Mouse (Mus musculus): ENCODE measurements around the gene Icosl.
"Not testable (repeated sequence)": the region's sequence is repeated elsewhere in the genome, so short reads cannot be mapped to it uniquely, and the experiment has no call there.

The Icosl gene

DNA sequence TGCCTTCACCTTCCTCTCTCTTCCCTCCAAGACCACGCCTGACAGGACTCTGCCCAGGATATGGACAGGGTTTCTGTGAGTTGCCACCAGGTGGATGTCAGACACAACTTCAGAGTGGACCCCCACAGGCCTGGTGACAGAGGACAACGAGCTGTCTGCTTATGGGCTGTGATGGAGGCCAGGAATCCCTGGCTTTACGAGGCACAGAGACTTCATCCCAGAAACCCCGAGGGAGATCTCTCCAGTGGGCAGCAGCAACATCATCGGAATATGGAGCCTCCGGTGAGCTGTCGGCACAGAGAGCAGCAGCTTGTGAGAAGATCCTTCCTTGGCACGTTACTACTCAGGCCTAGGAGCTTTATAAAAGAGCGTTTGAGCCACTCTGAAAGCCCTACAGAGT lies 8.8 kb downstream of the Icosl start:
- no peak for DNase-seq

DNA sequence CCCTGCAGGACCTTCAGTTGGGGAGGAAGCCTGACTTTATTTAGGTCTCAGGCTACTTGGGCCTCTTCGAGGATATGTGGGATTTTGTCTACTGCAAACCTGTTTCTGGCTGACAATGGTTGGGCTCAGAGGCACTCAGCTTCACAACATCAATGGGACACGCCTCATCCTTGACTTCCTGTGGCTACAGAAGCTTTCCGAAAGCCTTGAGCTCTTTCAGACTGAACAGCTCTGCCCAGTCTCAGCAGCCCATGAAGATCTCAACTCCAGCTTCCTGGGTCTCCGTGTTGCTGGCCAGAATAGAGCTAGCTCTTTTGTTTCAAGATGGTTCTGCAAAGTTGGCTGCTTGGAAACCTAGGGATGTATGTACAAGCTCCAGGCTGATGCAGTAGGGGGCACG lies 9.2 kb downstream of the Icosl start:
- no peak for DNase-seq

DNA sequence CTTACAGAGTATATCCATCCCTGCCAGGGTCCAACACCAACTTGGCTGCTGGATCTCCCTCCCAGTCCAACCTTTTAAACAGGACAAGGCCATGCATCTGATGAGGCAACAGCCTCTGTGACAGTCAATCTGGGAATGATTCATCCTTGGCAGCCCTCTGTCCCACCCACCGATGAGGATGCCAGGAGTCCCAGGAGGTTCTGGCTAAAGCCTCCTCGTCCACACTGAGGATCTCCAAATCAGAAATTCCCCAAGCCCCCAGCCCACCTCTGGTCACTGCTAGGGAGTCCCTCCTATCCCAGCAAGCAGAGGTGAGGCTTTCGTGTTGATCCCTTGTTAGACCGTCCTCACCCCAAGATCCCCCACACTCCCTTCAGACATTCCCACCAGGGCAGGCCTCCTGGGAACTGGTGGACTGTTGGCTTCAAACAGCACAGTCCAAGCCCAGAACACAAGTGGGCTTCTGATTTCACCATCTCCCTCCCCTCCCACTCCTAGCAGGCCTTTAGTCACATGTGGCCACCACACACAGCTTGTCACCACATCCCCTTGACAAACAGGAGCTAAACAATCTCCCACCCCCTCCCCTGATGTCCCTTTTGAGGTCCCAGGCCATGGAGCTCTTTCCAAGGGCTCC lies 11.0 kb downstream of the Icosl start:
- no peak for DNase-seq

DNA sequence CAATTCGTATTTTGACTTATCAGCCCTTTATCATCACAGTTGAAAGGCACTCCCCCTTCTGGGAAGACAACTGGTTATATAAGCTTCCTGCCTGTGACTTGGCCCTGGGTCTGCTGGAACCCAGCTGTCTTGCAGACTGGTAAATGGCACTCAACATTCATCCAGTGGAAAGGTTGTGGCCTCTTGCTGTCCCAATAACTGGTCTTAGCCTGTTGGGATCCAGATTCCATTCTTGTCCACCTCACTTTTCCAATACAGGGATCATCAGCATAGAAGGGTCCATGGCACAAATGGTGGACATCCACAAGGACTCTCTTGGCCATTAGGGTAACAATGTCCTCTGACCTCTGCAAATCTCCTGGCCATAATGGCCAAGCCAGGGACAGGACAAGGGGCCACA lies 15.0 kb downstream of the Icosl start:
- DNase-seq, result no peak

DNA sequence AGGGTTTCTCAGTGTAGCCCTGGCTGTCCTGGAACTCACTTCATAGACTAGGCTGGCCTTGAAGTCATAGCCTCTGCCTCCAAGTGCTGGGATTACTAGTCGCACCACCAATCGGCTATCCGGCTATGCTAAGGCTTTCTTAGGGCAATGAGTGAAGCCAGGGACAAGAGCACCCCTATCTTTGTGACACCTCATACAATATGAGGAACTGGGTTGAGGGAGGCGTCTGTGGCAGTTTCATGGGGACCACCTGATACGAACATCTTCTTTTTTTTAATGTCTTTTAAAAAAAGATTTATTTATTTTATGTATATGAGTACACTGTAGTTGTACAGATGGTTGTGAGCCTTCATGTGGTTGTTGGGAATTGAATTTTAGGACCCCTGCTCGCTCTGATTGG lies 16.6 kb downstream of the Icosl start:
- DNase-seq, result no peak

DNA sequence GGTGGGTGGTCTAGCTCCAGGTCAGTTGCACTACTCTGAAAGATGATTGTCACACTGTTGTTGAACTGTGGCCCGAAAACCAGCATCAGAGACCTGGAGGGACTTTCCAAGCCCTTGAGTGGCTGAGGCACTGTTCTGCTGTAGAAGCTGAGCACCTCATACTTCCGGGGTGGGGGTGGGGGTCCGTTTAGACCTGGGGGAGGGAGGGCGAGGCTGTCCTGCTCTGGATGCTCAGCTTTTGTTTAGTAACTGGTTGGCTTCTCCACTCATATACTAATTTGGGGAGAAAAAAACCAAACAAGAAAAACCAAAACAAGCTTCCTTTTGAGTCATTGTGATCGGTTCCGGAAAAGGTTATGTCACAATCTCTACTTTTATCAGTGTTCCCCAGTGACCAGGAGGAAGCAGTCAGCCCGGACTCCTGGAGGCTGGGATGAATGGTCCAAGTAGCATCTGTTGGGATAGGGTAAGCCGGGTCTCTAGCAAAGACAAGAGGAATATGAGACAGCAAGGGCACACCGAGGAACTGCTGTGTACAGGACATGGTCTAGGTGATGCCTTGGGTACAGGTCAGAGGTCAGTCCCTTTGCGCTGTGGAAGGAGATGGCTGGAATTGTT lies 17.5 kb downstream of the Icosl start:
- DNase-seq, result no peak

DNA sequence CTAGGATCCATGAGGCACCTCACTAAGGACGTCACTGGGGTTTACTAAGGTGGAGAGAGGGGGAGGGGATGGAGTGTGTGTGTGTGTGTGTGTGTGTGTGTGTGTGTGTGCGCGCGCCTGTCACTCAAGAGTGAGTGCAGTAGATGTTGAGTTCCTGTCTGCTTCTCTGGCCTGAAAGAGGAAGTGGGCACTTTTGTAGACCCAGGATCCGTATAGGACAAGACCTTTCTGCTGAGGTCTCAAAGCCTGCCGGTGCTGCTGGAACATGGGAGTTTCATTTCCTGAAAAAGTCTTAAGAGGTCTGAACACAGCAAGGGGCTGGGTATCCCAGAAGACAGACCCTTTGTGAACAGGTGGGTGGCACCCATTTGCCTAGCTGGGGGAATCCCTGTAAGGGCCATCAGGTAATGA lies 18.0 kb downstream of the Icosl start:
- no peak for DNase-seq

DNA sequence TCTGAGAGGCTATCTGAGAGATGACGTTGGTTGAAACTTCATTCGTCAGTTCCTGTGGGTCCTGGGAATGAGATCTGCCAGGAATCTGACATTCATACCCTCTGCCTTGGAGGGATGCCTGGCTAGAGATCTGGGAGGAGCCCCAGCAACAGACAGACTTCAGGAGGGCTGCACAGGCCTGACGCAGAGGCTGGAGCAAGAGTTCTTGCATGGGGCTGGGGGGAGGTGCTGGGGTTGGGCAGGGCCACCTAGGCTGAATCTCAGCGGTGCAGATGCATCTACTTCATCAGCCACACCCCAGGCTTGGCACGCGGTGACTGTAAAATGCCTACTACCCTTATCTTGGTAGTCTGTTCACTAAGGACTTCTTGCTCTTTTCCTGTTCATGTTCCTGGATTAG lies 21.1 kb downstream of the Icosl start:
- no peak for DNase-seq

DNA sequence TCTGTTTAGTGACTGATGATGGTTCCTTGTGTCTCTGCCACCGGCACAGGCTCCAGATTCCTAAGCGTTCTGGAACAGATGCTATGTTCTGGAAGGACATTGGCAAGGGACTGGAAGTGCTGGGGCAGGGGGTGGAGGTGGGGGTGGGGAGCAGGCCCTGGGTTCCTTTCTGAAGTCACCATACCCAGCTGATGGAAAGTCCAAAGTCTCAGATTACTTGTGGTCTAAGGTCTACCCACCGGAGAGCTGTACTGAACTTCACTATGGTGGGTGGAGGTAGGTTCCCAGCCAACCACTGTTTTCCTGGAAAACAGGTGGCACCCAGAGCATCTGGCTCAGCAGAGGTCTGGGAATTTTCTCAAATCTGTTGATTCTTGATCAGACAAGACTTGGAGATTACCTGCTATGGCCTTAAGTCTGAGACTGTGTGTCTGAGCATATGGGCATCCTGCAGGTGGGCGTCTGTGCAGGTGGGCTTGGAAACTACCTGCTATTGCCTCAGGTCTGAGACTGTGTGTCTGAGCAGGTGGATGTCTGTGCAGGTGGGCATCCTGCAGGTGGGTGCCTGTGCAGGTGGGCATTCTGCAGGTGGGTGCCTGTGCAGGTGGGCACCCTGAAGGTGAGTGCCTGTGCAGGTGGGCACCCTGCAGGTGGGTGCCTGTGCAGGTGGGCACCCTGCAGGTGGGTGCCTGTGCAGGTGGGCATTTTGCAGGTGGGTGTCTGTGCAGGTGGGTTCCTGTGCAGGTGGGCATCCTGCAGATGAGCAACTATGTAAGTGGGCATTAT lies 21.8 kb downstream of the Icosl start:
- DNase-seq, result no peak

DNA sequence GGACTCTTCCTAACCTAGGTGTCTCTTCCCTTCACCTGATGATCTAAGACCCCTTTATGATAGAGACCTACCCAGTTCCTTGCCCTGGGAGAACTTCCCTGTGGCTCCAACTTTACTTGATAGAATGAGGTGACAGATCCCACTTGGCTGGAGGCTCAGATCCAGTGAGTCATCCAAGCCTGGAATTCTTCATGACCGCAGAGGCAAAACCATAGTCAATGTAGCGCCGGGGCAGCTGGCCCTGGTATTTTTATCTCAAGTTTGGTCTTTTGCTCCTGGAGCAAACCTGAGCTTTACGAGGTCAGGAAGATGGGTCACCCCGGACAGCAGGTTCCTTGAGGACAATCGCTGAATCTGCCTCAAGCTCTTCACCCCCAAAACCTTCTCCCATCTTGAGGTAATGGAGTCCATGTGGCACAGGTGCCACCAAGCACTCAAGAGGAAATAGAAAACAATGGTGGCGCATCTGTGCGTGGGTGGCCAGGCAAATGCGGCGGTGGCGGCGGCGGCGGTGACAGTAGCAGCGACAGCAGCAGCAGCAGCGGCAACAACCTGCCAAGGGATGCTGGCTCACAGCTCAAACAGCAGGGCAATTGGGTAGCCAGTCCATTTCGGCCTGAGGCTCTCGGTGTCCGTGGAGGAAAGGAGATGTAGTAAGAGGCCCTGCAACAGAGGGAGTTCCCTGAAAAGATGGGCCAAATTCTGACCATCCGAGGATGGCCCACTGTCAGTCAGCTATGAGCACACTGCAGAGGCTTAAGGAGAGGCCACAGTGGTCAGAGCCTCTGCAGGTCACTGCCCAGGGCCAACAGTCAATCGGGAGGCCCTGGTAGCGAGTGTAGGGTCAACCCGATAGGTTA lies 23.0 kb downstream of the Icosl start:
- no peak for DNase-seq

DNA sequence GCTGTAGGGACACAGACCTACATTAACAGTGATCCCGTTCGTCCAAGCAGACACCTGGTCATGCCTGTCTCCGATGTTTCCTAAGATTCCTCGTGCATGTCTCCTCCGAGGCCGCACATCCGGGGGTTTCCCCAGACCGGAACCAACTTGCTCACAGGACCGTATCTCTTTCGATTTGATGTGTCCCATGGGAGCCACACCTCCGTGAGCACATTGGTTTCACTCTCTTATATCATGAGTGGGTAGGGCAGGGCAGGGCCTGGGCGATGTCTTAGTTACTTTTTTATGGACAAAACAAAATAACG lies 23.6 kb downstream of the Icosl start:
- no peak for DNase-seq

DNA sequence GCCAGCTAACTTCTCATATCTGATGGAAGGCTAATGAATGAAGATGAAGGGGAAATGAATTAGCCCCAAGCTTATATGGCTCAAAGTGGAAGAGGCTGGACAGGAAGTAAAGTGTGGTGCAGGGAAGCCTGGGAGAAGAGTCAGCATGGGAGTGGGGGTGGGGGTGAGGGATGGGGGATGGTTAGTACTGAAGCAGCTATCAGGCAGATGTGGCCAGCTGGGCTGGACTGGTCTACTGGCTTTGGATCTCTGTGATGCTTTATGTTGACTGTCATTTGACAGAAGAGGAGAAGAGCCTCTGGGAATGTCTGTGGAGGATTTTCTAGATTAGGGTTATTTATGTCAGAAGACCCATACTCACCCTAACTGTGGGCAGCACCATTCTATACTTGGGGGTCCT lies 26.1 kb downstream of the Icosl start:
- no peak for DNase-seq

DNA sequence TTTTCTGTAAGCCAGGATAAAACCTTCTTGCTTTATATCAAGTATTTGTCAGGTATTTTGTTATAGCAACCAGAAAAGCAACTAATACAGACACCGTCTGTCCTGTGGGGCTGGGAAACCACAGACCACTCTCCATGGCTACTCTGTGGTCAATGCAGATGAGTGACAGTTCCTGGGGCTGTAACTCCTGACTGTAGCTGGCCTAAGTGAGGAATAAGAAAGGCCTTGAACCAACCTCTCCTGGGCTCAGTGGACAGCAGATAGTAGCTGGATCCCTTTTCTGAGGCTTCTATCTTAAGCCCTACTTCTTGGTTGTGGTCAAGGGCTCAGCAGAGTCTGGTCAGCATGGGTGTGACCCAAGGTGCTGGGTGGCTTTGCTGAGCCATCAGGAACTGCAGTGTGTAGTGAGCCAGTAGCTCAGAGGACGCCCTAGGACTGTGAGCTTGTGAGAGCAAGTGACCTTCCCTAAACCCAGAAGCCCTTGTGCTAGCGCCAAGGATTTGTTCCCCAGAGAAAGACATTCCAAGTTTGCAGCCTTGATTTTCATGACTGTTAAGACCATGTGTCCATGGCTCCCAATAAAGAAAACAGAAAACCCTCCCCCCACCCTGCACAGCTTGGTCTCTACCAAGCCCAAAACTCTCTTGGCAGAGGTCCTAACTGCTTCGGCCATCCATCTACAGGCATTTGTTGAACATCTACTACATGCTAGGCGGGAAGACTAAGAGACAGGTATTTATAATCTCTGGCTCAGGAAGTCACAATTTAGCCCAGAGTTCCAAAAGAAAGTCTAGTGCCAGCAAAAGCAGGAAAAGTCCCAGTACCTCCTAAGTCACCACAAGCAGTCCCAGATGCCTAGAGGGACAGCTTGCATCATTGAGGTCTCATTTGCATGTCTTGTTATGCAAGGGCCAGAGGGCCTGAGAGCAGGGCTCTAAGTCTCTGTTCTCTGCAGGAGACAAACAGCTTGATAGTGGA lies 27.1 kb downstream of the Icosl start:
- DNase-seq, result no peak

DNA sequence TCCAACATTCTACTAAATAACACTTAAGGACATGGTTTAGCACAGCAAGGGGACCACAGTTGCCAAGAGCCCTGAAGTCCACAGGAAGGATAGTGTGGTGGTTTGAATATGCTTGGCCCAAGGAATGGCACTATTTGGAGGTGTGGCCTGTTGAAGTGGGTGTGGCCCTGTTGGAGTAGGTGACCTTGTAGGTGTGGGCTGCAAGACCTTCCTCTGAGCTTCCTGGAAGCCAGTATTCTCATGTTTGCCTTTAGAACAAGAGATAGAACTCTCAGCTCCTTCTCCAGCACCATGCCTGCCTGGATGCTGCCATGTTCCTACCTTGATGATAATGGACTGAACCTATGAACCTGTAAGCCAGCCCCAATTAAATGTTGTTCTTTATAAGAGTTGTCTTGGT lies 30.8 kb downstream of the Icosl start:
- DNase-seq, result not testable (repeated sequence)

DNA sequence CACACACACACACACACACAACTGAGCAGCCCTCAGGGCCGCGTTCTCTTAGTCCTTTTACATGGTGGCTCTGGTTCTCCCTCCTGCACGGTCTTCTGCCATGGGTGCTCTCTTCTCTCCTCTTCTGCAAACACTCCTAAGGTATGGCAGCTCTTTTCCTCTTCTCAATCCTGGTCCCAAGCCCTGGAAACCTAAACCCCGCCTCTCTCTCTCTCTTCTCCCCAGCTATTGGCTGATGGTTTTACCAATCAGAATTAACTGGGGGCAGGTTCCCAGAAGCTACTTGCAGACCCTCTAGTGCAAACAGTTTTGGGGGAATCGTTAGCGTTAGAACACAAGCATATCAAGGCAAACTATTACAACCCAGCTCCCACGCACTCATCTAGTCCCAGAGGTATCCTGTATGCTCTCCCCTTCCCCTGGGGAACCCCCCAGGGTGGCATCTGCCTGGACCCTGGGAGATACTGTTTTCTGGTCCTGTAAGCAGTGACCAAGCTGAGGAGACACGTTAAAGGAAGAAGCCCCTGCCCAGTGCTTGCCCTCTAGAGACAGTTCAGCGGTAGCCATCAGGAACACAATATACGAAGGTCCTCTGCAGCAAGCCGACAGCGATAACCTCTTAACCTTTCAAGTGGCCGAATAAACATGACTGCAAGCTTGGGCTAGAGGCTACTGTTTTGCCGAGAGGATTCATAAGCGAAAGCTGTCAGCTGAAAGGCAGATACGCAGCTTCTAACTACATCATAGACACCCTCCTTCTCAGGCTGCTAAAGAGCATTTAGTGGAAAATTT lies 32.1 kb downstream of the Icosl start:
- no peak for DNase-seq

DNA sequence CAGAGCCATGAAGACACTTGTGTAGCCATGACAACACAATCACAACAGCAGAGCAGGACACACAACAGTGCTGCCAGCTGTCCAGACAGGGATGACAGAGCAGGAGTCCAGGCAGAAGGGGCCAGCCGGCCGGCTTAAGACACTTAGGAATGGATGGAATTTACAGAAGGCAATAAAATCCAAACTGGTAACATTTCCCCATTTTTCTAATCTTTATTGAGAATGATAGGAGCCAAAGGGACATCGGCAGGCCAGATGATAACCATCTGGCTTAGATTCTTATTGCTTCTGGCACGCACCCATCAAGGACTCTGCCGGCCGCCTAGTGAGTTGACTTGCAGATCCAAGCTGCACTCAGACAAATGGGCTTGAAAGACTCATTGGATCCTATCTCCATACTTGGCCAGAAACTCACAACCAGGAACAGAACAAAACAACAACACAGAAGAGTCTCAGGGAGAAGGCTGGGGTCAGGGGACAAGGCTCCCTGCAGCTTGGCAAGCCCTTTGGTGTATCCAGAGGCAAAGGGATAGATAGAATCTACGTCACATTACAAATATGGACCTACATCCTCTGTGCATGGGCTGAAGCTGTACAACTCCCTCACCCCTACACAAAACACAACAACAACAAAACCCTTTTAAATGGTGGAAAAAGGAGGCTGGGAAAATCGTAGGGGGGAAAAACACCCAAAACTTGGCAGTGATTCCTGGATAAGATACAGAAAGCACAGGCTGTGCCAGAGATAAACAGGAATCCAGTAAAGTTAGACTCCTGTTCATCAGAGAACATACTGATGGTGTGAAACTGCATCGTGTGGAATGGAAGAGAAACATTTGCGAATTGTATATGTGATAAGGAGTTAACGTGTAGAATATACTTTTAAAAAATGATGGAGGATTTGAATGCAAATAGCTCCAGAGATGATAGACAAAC lies 35.7 kb downstream of the Icosl start:
- DNase-seq, result no peak

DNA sequence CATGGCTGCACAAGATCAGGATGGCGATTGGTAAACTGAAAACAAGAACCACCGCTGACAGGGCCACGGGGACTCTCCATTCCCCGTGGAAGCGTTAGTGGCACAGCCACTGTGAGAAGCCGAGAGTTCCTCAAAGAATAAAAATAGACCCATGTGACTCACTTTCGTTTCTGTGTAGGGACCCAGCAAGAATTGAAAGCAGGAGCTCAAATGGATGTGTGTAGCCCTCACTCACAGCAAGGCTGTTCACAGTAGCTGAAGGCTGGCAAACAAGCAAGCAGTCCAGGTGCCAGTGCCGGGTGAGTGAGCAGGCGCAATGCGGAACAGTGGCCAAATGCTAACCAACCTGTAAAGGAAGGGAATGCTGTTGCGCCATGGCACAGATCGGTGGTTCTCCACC lies 36.4 kb downstream of the Icosl start:
- no peak for DNase-seq

DNA sequence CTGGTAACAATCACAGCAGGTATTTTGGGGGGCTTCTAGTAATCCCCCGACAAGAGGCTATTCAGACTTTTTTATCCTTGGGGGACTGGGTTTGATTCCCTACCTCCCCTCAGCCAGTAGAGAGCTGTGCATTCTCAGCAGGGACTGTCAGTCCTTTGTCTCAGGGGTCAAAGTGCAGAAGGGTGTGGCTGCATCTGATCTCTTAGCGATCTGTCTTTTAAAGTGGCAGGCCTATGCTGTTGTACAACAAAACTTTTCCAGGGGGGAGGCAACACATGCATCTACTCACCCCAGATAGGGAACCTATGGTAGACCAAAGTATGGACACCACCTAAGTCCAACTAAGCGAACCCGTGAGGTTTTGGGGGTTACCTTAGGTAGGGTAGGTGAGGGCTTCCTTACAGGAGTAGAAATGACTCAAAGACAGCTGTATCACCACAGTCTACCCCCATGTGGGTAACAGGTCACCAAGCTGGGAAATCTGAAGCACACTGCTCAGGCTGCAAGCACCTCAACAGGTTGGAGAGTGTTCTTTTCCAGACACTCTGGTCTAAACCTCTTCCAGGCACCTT lies 45.5 kb downstream of the Icosl start:
- no peak for DNase-seq

DNA sequence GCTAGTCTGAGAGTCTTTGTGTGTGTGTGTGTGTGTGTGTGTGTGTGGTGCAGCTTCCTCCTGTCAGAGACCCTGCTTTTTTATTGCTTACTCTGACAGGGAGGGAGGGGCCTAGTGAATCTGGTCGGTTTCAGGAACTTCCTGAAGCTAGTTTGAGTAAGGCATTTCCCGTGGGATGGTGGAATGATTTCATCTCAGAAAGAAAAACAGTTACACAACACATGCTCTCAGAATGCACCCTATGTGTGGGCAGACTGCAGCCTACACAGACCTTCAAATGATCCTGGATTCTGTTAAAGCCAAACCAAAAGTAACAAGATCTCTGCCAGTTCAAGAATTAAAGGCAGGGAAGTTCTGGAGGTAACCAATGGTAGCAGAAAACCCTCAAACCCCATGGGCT lies 46.1 kb downstream of the Icosl start:
- no peak for DNase-seq

DNA sequence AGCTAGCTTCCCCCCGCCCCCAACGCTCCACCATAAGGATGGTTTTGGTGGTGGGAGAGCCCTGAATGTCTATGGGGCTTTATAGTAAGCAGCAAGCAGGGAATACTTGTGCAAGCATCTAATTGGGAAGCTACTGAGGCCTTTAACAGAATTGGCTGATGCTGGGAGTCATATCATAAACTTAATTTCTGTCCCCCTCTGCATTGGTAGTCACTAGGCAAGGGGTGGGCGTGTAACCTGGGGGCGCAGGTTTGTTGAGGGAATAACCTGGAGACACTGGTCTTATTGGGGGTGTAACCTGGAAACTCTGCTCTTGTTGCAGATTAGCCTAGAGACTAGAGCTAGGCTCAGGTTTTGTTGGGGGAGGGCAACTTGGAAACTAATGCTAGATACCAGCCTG lies 50.3 kb downstream of the Icosl start:
- DNase-seq, result no peak
